Mouse (Mus musculus) liver, adult 2 months (tissue): ENCODE results near the gene Ttn.

Experiments used
- CTCF ChIP-seq: fragments of 200-500 bp; IDR thresholded peaks from 2 replicates; pipeline ENCODE4 v1.5.1; 2011; ENCODE audit warnings: low read depth, low read length, control low read depth
- POLR2A ChIP-seq: fragments of 200-500 bp; IDR thresholded peaks from 2 replicates; pipeline ENCODE4 v1.6.1; 2011; ENCODE audit warnings: low read length, control low read depth; ENCODE audit not compliant: insufficient read depth; ENCODE audit errors: extremely low read depth

DNA sequence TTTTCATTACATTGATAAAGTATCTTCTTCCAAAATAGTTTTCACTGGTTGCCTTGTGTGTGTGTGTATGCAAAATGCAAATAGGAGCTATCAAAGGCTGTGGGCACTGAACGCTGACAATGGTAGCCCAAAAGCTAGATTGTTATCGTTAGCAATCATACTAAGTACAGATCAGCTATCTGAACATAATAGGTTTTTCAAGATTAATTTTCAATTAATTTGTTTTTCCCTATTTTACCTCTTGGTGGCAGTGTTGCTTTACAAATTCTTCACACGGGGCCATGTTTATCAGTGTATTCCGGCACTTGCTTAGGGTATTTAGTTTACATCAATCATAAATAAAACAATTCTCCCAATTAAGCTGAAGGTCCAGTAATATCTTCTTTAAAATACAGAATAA lies 11.7 kb downstream of the Ttn start:
- TF ChIP-seq POLR2A (no peak), CTCF (no peak)
